Mouse (Mus musculus) intestine, postnatal 0 days (tissue): ENCODE results near the gene Brd1. TPM values are rescaled to one million over a fixed set of nuclear protein-coding genes. Genes with fewer than 3 reads are reported as not detected.

Experiments used
- ATAC-seq: fragments of 200-750 bp; cut with Nextera tagmentation; 2 replicates; pipeline ENCODE4 v1.8.0; 2017; ENCODE audit warnings: mild to moderate bottlenecking, moderate TSS enrichment, moderate library complexity
- H3K27ac ChIP-seq: fragments of 300-500 bp; sonication (generic); 2 replicates; pipeline ENCODE4 v1.5.1; 2014; ENCODE audit warnings: mild to moderate bottlenecking, low read depth, low read length, moderate library complexity
- H3K27me3 ChIP-seq: fragments of 300-500 bp; sonication (generic); replicated peaks from 2 replicates; pipeline ENCODE4 v1.6.1; 2014; ENCODE audit warnings: low read length, mixed read lengths; ENCODE audit not compliant: control insufficient read depth, insufficient read depth
- H3K36me3 ChIP-seq: fragments of 300-500 bp; sonication (generic); 2 replicates; pipeline ENCODE4 v1.6.1; 2014; ENCODE audit warnings: mild to moderate bottlenecking, moderate library complexity; ENCODE audit not compliant: control insufficient read depth, insufficient read depth
- H3K4me1 ChIP-seq: fragments of 300-500 bp; sonication (generic); replicated peaks from 2 replicates; pipeline ENCODE4 v1.6.1; 2014; ENCODE audit warnings: antibody characterized with exemption, low read length, mixed read lengths; ENCODE audit not compliant: control insufficient read depth, insufficient read depth
- H3K4me2 ChIP-seq: fragments of 300-500 bp; sonication (generic); replicated peaks from 2 replicates; pipeline ENCODE4 v1.6.1; 2014; ENCODE audit warnings: low read depth, mild to moderate bottlenecking, moderate library complexity
- H3K4me3 ChIP-seq: fragments of 300-500 bp; sonication (generic); 2 replicates; pipeline ENCODE4 v1.5.1; 2014; ENCODE audit warnings: low read depth, low read length
- H3K9ac ChIP-seq: fragments of 300-500 bp; sonication (generic); 2 replicates; pipeline ENCODE4 v1.6.1; 2014; ENCODE audit warnings: mild to moderate bottlenecking, low read depth, low read length
- H3K9me3 ChIP-seq: fragments of 300-500 bp; sonication (generic); 2 replicates; pipeline ENCODE4 v1.6.1; 2016; ENCODE audit warnings: mixed run types; ENCODE audit not compliant: control insufficient read depth
- CTCF ChIP-seq: sonication (generic); IDR thresholded peaks from 2 replicates; pipeline ENCODE4 v1.5.1; 2016; ENCODE audit warnings: low read depth, mild to moderate bottlenecking, control low read depth, antibody characterized with exemption, moderate library complexity
- WGBS: fragments of 180-500 bp; shearing (Covaris S2); extraction: QIAGEN DNeasy Blood & Tissue Kit; methylation state at CpG from one replicate; pipeline ENCODE4 v1.1.7; 2014; 5-methylcytosine and 5-hydroxymethylcytosine counted together
- polyA plus RNA-seq: library from polyadenylated mRNA; unstranded; fragments of >200 nt; fragmentation: Nextera tagmentation; extraction: Ambion mirVana; gene quantifications from 2 replicates; pipeline ENCODE4 v1.2.1, GENCODE M21; 2015

Gene Brd1
- polyA plus RNA-seq, 1 experiment from 2014 or later = 11.4 TPM

DNA sequence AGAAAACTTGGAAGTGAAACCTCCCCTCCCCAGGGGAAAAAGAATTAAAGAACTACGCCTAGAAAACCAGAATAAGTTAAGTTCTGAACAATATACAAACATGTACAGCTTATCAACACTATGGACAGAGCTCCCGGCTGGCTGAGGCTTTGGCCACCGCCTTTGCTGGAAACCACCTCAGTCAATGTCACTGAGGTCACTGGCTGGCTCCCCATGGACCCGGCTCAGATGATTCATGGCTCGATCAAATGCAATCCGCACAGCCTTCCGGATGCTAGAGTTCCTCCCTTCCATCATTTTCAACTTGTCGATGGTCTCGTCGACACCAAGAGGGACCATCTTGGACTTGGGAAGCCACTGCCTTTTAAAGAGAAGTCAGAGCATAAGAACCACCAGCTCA lies 45.9 kb downstream of the Brd1 start:
- WGBS = 90% methylated on average over 10 of the region's 10 CpGs
- no peaks in the 10 kb centered on the region for H3K27me3 ChIP-seq
- H3K27ac ChIP-seq = no peak overlapping the region
- no peak overlapping the region for H3K9ac ChIP-seq
- H3K4me1 ChIP-seq = no peaks in the 10 kb centered on the region
- H3K4me3 ChIP-seq = no peak overlapping the region
- H3K36me3 ChIP-seq = peaks cover 70% of the 10 kb centered on the region
- H3K4me2 ChIP-seq = no peak overlapping the region
- no peak for ATAC-seq
- H3K9me3 ChIP-seq = no peaks in the 10 kb centered on the region
- no peak for TF ChIP-seq CTCF

DNA sequence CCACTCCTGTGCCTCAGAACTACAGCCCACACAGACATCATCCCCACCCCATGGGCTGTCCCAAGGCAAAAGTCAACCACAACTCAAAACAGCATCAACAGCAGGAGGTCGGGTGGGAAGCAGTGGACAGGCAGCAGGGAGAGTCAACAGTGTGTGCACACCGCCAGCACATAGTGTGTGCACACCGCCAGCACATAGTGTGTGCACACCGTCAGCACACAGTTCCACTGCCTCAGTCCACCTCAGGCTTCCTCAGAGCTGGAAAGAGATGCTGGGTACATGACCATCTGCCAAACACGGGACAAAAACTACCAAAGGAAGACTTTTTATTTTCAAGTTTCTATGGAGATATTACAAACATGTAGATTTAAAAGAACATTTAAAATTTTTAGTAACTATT lies 47.3 kb downstream of the Brd1 start:
- H3K4me1 ChIP-seq = no peaks in the 10 kb centered on the region
- 89% methylated on average over 5 of the region's 5 CpGs for WGBS
- H3K27ac ChIP-seq = no peak overlapping the region
- H3K4me3 ChIP-seq = no peak overlapping the region
- H3K36me3 ChIP-seq = peaks cover 61% of the 10 kb centered on the region
- no peaks in the 10 kb centered on the region for H3K27me3 ChIP-seq
- H3K9me3 ChIP-seq = no peaks in the 10 kb centered on the region
- no peak for TF ChIP-seq CTCF
- no peak overlapping the region for H3K4me2 ChIP-seq
- no peak for ATAC-seq
- H3K9ac ChIP-seq = no peak overlapping the region

- 72% methylated on average over 6 of the region's 6 CpGs for WGBS
- no peak for ATAC-seq
- no peak for TF ChIP-seq CTCF
Observed at GRCm38 (mm10) chr15:88684039-88684438, 50.0 kb downstream of the Brd1 start.

GRCm38 (mm10) chr15:88680931-88681330 lies 53.1 kb downstream of the Brd1 start:
- WGBS = 72% methylated on average over 5 of the region's 5 CpGs
- no peak overlapping the region for H3K4me3 ChIP-seq
- no peak for TF ChIP-seq CTCF
- H3K9me3 ChIP-seq = no peaks in the 10 kb centered on the region
- 0 out of 2 replicates have a peak, but pooled peaks cover 6% of the 10 kb centered on the region for H3K36me3 ChIP-seq
- no peak overlapping the region for H3K4me2 ChIP-seq
- H3K4me1 ChIP-seq = no peaks in the 10 kb centered on the region
- H3K27ac ChIP-seq = no peak overlapping the region
- H3K9ac ChIP-seq = no peak overlapping the region
- no peaks in the 10 kb centered on the region for H3K27me3 ChIP-seq
- ATAC-seq = no peak

More at GRCm38 (mm10) chr15:88684039-88684438, 50.0 kb downstream of the Brd1 start:
- Histone ChIP-seq H3K27ac (no peak overlapping the region), H3K9me3 (no peaks in the 10 kb centered on the region), H3K4me1 (no peaks in the 10 kb centered on the region), H3K36me3 (peaks cover 34% of the 10 kb centered on the region), H3K4me3 (no peak overlapping the region), H3K9ac (no peak overlapping the region), H3K4me2 (no peak overlapping the region), H3K27me3 (no peaks in the 10 kb centered on the region)

DNA sequence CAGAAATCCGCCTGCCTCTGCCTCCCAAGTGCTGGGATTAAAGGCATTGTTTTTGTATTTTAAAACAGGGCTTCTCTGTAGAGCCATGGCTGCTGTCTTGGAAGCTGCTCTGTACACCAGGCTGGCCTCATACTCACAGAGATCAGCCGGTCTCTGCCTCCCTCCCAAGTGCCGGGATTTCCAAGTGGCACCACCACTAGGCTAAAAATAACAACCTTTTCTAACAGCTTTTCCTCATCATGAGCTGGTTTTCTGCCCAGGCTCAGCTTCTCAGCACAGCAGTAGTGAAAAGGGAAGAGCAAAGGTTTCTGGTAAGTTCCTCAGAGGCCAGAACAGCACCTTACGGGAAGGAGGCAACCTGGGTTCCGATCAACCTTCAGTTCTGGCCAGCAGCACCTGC lies 56.5 kb downstream of the Brd1 start:
- H3K4me3 ChIP-seq = no peak overlapping the region
- ATAC-seq = no peak
- H3K27me3 ChIP-seq = no peaks in the 10 kb centered on the region
- H3K4me2 ChIP-seq = no peak overlapping the region
- WGBS = 87% methylated on average over 5 of the region's 5 CpGs
- no peaks in the 10 kb centered on the region for H3K9me3 ChIP-seq
- no peak overlapping the region for H3K9ac ChIP-seq
- H3K27ac ChIP-seq = no peak overlapping the region
- TF ChIP-seq CTCF = no peak
- H3K36me3 ChIP-seq = no peaks in the 10 kb centered on the region
- H3K4me1 ChIP-seq = no peaks in the 10 kb centered on the region

DNA sequence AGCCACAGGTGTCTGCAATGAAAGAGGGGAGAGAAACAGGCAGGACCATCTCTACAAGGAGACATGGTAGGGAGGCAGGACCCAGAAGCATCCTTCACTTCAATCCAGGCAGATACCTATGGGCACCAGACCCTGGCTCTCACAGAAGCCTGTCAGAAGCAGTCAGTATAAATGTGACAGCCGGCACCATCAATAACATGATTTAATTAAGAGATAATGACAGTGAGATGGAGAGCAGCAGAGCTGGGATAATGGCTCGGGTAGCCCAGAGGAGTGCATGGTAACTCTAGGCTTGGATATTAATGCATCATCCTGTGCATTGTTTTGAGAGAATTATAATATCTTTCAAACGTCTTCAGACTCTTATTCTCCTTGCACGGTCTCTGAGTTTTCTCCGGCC lies 58.0 kb downstream of the Brd1 start:
- no peak for ATAC-seq
- H3K4me1 ChIP-seq = no peaks in the 10 kb centered on the region
- no peaks in the 10 kb centered on the region for H3K27me3 ChIP-seq
- TF ChIP-seq CTCF = no peak
- no peak overlapping the region for H3K9ac ChIP-seq
- WGBS = 79% methylated on average over 5 of the region's 5 CpGs
- no peaks in the 10 kb centered on the region for H3K36me3 ChIP-seq
- H3K4me2 ChIP-seq = no peak overlapping the region
- no peak overlapping the region for H3K4me3 ChIP-seq
- H3K9me3 ChIP-seq = no peaks in the 10 kb centered on the region
- H3K27ac ChIP-seq = no peak overlapping the region

GRCm38 (mm10) chr15:88668693-88669092 lies 65.3 kb downstream of the Brd1 start:
- Histone ChIP-seq H3K4me3 (no peak overlapping the region), H3K9me3 (no peaks in the 10 kb centered on the region), H3K4me2 (no peak overlapping the region), H3K4me1 (no peaks in the 10 kb centered on the region), H3K27me3 (no peaks in the 10 kb centered on the region), H3K36me3 (no peaks in the 10 kb centered on the region), H3K27ac (no peak overlapping the region), H3K9ac (no peak overlapping the region)
- TF ChIP-seq CTCF = no peak
- ATAC-seq = no peak
- WGBS = 88% methylated on average over 2 of the region's 2 CpGs
